ENCODE assay signal across 29 mouse cellular contexts in genomic region chr15:44916479-44916878, GRCm38 (mm10).
"Had no signal": no experiment of that assay in that cellular context is flagged by ENCODE, and none has a peak within 500 bp of the region (broad histone marks: within the 10 kb centered on the region; RNA-seq: fewer than 3 reads in every experiment).

No protein-coding gene starts in this region.

- H3K27ac ChIP-seq: heart, adult 2 months; heart, embryonic 13.5 days; heart, embryonic 15.5 days; hindbrain, embryonic 13.5 days; hindbrain, embryonic 15.5 days; hindbrain, postnatal 0 days; kidney, embryonic 15.5 days; kidney, postnatal 0 days; limb, embryonic 10.5 days; limb, embryonic 12.5 days; liver, embryonic 13.5 days; liver, embryonic 15.5 days had no signal

- H3K4me3 ChIP-seq: heart, adult 2 months; heart, embryonic 13.5 days; heart, embryonic 15.5 days; hindbrain, embryonic 13.5 days; hindbrain, embryonic 15.5 days; kidney, embryonic 15.5 days; limb, embryonic 10.5 days; limb, embryonic 12.5 days; liver, embryonic 13.5 days; liver, embryonic 15.5 days had no signal

- H3K9me3 ChIP-seq: heart, embryonic 13.5 days; heart, embryonic 15.5 days; hindbrain, embryonic 13.5 days; hindbrain, embryonic 15.5 days; kidney, embryonic 15.5 days; limb, embryonic 10.5 days; limb, embryonic 12.5 days; liver, embryonic 13.5 days; liver, embryonic 15.5 days had no signal

- H3K9ac ChIP-seq: heart, embryonic 13.5 days; heart, embryonic 15.5 days; hindbrain, embryonic 13.5 days; hindbrain, embryonic 15.5 days; kidney, embryonic 15.5 days; limb, embryonic 12.5 days; liver, embryonic 13.5 days; liver, embryonic 15.5 days; liver, postnatal 0 days had no signal

- H3K36me3 ChIP-seq: heart, embryonic 13.5 days; heart, embryonic 15.5 days; hindbrain, embryonic 13.5 days; hindbrain, embryonic 15.5 days; kidney, embryonic 15.5 days; limb, embryonic 10.5 days; limb, embryonic 12.5 days; liver, embryonic 13.5 days; liver, embryonic 15.5 days had no signal

- H3K4me2 ChIP-seq: heart, embryonic 11.5 days; heart, embryonic 13.5 days; heart, embryonic 15.5 days; hindbrain, embryonic 13.5 days; hindbrain, embryonic 15.5 days; kidney, embryonic 15.5 days; limb, embryonic 12.5 days; liver, embryonic 11.5 days; liver, embryonic 13.5 days; liver, embryonic 15.5 days had no signal

- ATAC-seq: hindbrain, postnatal 0 days; intestine, embryonic 16.5 days; liver, postnatal 0 days had no signal

- DNase-seq: gastrocnemius, postnatal 14 days; gastrocnemius, postnatal 36 days; heart, adult 11 months; heart, adult 2 months; heart, postnatal 14 days; heart, postnatal 36 days; kidney, adult 11 months; kidney, adult 2 months; kidney, adult 9 months; kidney, postnatal 14 days; kidney, postnatal 36 days; layer of hippocampus, adult 9-11 months; layer of hippocampus, postnatal 36 days; liver; liver, embryonic 13.5 days; liver, postnatal 0 days had no signal

- H3K4me1 ChIP-seq: heart, embryonic 13.5 days; heart, embryonic 15.5 days; hindbrain, embryonic 13.5 days; hindbrain, embryonic 15.5 days; kidney, embryonic 15.5 days; limb, embryonic 10.5 days; limb, embryonic 12.5 days; liver, embryonic 13.5 days; liver, embryonic 15.5 days had no signal

- H3K27me3 ChIP-seq: heart, embryonic 13.5 days; heart, embryonic 15.5 days; hindbrain, embryonic 13.5 days; hindbrain, embryonic 15.5 days; kidney, embryonic 15.5 days; limb, embryonic 12.5 days; liver, embryonic 13.5 days; liver, embryonic 15.5 days had no signal
